Mouse (Mus musculus): ENCODE measurements around the gene Myh7b. TPM values are rescaled to one million over a fixed set of nuclear protein-coding genes. Genes with fewer than 3 reads are reported as not detected.

Myh7b gene
- total and polyA plus RNA-seq, 3 experiments: 2.2 to 5.9 TPM; not detected in 1

DNA sequence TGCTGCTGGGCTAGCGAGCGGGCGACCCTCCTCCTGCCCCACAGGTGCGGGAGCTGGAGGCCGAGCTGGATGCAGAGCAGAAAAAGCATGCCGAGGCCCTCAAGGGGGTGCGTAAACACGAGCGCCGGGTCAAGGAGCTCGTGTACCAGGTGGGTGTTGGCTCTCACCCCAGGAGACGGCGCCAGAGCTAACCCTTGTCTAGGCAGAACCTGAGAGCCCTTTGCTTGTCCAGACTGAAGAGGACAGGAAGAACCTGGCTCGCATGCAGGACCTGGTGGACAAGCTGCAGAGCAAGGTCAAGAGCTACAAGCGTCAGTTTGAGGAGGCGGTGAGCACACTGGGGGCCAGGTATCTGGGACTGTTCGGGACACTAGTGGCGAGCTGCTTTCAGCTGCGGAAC is 22.1 kb downstream of the Myh7b start:
- Histone ChIP-seq H3K79me2 (ENCODE audit: control insufficient read depth, insufficient read depth, low read length, poor library complexity) (no peaks in the 10 kb centered on the region; the same call in 1 of the 2 replicates), H3K36me3 (ENCODE audit: control insufficient read depth in 1 of 2, insufficient read depth in 2 of 2, low read length in 2 of 2) (peaks cover 0 to 2% of the 10 kb centered on the region in 2 experiments; a peak in 1 of 4 replicates), H3K9me3 (replicated peaks; ENCODE audit: insufficient read depth, low read length) (no peaks in the 10 kb centered on the region), H3K4me1 (ENCODE audit: control insufficient read depth in 1 of 2, insufficient read depth in 2 of 2, low read length in 2 of 2) (no peaks in the 10 kb centered on the region), H3K9ac (ENCODE audit: control insufficient read depth, low read depth, low read length, poor library complexity, severe bottlenecking) (no peak overlapping the region), H3K27ac (ENCODE audit: control insufficient read depth, low read depth, low read length) (no peak overlapping the region), H3K4me3 (ENCODE audit: control insufficient read depth in 1 of 2, insufficient read depth in 1 of 2, low read depth in 2 of 2, low read length in 2 of 2) (no peak overlapping the region), H3K27me3 (ENCODE audit: control insufficient read depth in 1 of 2, insufficient read depth in 2 of 2, low read length in 2 of 2) (no peaks in the 10 kb centered on the region)
- TF ChIP-seq POLR2AphosphoS2 (IDR thresholded peaks at IDR 0.05; ENCODE audit: low read length): no peak
- TF ChIP-seq HCFC1 (IDR thresholded peaks at IDR 0.05; ENCODE audit: low read depth, low read length): no peak
- TF ChIP-seq USF2 (IDR thresholded peaks at IDR 0.05; ENCODE audit: borderline replicate concordance in 1 of 2, insufficient read depth in 1 of 2, low read depth in 1 of 2, low read length in 2 of 2): no peak
- no peak for TF ChIP-seq MAFK (IDR thresholded peaks at IDR 0.05; ENCODE audit: borderline replicate concordance, low read depth, low read length)
- TF ChIP-seq ZC3H11A (IDR thresholded peaks at IDR 0.05; ENCODE audit: low read depth, low read length): no peak
- TF ChIP-seq ELF1 (IDR thresholded peaks at IDR 0.05; ENCODE audit: low read depth, low read length): no peak
- no peak for TF ChIP-seq POLR2A (IDR thresholded peaks at IDR 0.05; ENCODE audit: control insufficient read depth in 1 of 2, insufficient read depth in 1 of 2, low read depth in 1 of 2, low read length in 2 of 2, poor library complexity in 1 of 2)
- no peak for TF ChIP-seq CTCF (IDR thresholded peaks at IDR 0.05 in 2 of 3, conservative IDR thresholded peaks at IDR 0.05 in 1 of 3; ENCODE audit: control insufficient read depth in 1 of 3, insufficient read depth in 1 of 3, low read depth in 2 of 3, low read length in 3 of 3, poor library complexity in 1 of 3, severe bottlenecking in 1 of 3)
- TF ChIP-seq MYC (IDR thresholded peaks at IDR 0.05; ENCODE audit: low read depth, low read length): no peak
- TF ChIP-seq ZKSCAN1 (IDR thresholded peaks at IDR 0.05; ENCODE audit: low read depth, low read length): no peak
- TF ChIP-seq RAD21 (IDR thresholded peaks at IDR 0.05; ENCODE audit: low read depth, low read length): no peak
- no peak for TF ChIP-seq MAX (IDR thresholded peaks at IDR 0.05; ENCODE audit: low read length)
- no peak for TF ChIP-seq TCF12 (IDR thresholded peaks at IDR 0.05; ENCODE audit: low read depth, low read length)
- TF ChIP-seq MEF2A (IDR thresholded peaks at IDR 0.05; ENCODE audit: extremely low read depth, insufficient replicate concordance, low read depth, low read length, poor library complexity, severe bottlenecking): no peak
- no peak for TF ChIP-seq BHLHE40 (IDR thresholded peaks at IDR 0.05; ENCODE audit: borderline replicate concordance, low read depth, low read length)
- TF ChIP-seq POLR2AphosphoS5 (IDR thresholded peaks at IDR 0.05; ENCODE audit: borderline replicate concordance, low read depth, low read length): no peak
- no peak for TF ChIP-seq E2F4 (IDR thresholded peaks at IDR 0.05; ENCODE audit: borderline replicate concordance, low read depth, low read length)
- DNase-seq (ENCODE audit: low read depth, low spot score): no peak

DNA sequence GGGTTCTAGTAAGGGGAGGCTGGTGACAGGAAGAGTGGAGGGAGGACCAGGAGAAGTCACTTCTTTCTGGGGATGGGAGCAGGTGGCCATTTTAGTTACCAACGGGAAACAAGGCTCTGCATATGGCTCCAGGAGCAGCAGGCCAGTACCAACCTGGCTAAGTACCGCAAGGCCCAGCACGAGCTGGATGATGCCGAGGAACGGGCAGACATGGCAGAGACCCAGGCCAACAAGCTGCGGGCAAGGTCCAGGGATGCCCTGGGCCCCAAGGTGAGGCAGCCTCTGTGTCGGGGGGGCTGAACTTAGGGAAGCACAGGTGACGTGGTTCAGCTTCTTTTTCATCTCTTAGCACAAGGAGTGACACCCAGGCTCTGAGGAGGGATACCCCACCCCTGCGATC is 22.7 kb downstream of the Myh7b start:
- H3K79me2 ChIP-seq (ENCODE audit: control insufficient read depth, insufficient read depth, low read length, poor library complexity): no peaks in the 10 kb centered on the region; the same call in 1 of the 2 replicates
- DNase-seq (ENCODE audit: low read depth, low spot score): no peak
- no peak overlapping the region for H3K4me3 ChIP-seq (ENCODE audit: control insufficient read depth in 1 of 2, insufficient read depth in 1 of 2, low read depth in 2 of 2, low read length in 2 of 2)
- no peaks in the 10 kb centered on the region for H3K9me3 ChIP-seq (replicated peaks; ENCODE audit: insufficient read depth, low read length)
- no peaks in the 10 kb centered on the region for H3K27me3 ChIP-seq (ENCODE audit: control insufficient read depth in 1 of 2, insufficient read depth in 2 of 2, low read length in 2 of 2)
- H3K9ac ChIP-seq (ENCODE audit: control insufficient read depth, low read depth, low read length, poor library complexity, severe bottlenecking): no peak overlapping the region
- no peak for TF ChIP-seq CTCF (IDR thresholded peaks at IDR 0.05 in 2 of 3, conservative IDR thresholded peaks at IDR 0.05 in 1 of 3; ENCODE audit: control insufficient read depth in 1 of 3, insufficient read depth in 1 of 3, low read depth in 2 of 3, low read length in 3 of 3, poor library complexity in 1 of 3, severe bottlenecking in 1 of 3)
- H3K36me3 ChIP-seq (ENCODE audit: control insufficient read depth in 1 of 2, insufficient read depth in 2 of 2, low read length in 2 of 2): peaks cover 0 to 2% of the 10 kb centered on the region in 2 experiments; a peak in 1 of 4 replicates
- no peaks in the 10 kb centered on the region for H3K4me1 ChIP-seq (ENCODE audit: control insufficient read depth in 1 of 2, insufficient read depth in 2 of 2, low read length in 2 of 2)
- no peak overlapping the region for H3K27ac ChIP-seq (ENCODE audit: control insufficient read depth, low read depth, low read length)
